Mouse (Mus musculus) kidney, postnatal 0 days (tissue): Measurements from ENCODE around the gene Nkx3-2. TPM values are rescaled to one million over a fixed set of nuclear protein-coding genes. Genes with fewer than 3 reads are reported as not detected.
A peak's percentile ranks its signal among the peaks of the same experiment; 100 is the strongest.

Source experiments
- ATAC-seq: fragments of 200-750 bp; cut with Nextera tagmentation; replicated peaks from 2 replicates; pipeline ENCODE4 v1.8.0; 2017; ENCODE audit warnings: low read depth, moderate number of reproducible peaks, moderate TSS enrichment, moderate library complexity; ENCODE audit not compliant: low FRiP score
- DNase-seq: peaks from one replicate; pipeline ENCODE4 v3.0.0-alpha.2; 2016; ENCODE audit warnings: low spot score
- H3K27ac ChIP-seq: fragments of 300-500 bp; sonication (generic); 2 replicates; pipeline ENCODE4 v1.5.1; 2014; ENCODE audit warnings: mild to moderate bottlenecking
- H3K27me3 ChIP-seq: fragments of 300-500 bp; sonication (generic); 2 replicates; pipeline ENCODE4 v1.6.1; 2014; ENCODE audit warnings: low read length, mixed read lengths; ENCODE audit not compliant: insufficient read depth
- H3K36me3 ChIP-seq: fragments of 300-500 bp; sonication (generic); 2 replicates; pipeline ENCODE4 v1.6.1; 2014; ENCODE audit warnings: low read length, mixed read lengths; ENCODE audit not compliant: insufficient read depth
- H3K4me1 ChIP-seq: fragments of 300-500 bp; sonication (generic); replicated peaks from 2 replicates; pipeline ENCODE4 v1.6.1; 2014; ENCODE audit warnings: antibody characterized with exemption, low read length, mixed read lengths; ENCODE audit not compliant: insufficient read depth
- H3K4me2 ChIP-seq: fragments of 300-500 bp; sonication (generic); 2 replicates; pipeline ENCODE4 v1.6.1; 2014; ENCODE audit warnings: mild to moderate bottlenecking, low read length, moderate library complexity, mixed read lengths
- H3K4me3 ChIP-seq: fragments of 300-500 bp; sonication (generic); replicated peaks from 2 replicates; pipeline ENCODE4 v1.5.1; 2014; ENCODE audit warnings: low read depth, low read length
- H3K9ac ChIP-seq: fragments of 300-500 bp; sonication (generic); 2 replicates; pipeline ENCODE4 v1.6.1; 2014; ENCODE audit warnings: low read depth, low read length
- H3K9me3 ChIP-seq: fragments of 300-500 bp; sonication (generic); replicated peaks from 2 replicates; pipeline ENCODE4 v1.6.1; 2016; ENCODE audit warnings: low read length, inconsistent platforms, mixed read lengths
- CTCF ChIP-seq: IDR thresholded peaks from 2 replicates; pipeline ENCODE4 v1.5.1; 2016; ENCODE audit warnings: antibody characterized with exemption, low read depth, mild to moderate bottlenecking, moderate library complexity
- WGBS: fragments of 180-500 bp; shearing (Covaris S2); extraction: QIAGEN DNeasy Blood & Tissue Kit; methylation state at CpG from one replicate; pipeline ENCODE4 v1.1.7; 2014; 5-methylcytosine and 5-hydroxymethylcytosine counted together
- polyA plus RNA-seq: library from polyadenylated mRNA; unstranded; fragments of >200 nt; fragmentation: Nextera tagmentation; extraction: Ambion mirVana; gene quantifications from 2 replicates; pipeline ENCODE4 v1.2.1, GENCODE M21; 2015

The Nkx3-2 gene
- polyA plus RNA-seq, 1 experiment from 2014 or later, result not detected

GRCm38 (mm10) chr5:41775728-41776127, 11.4 kb upstream of the Nkx3-2 start:
- Histone ChIP-seq H3K9ac (no peak overlapping the region), H3K4me2 (no peak overlapping the region), H3K27me3 (no peaks in the 10 kb centered on the region), H3K4me3 (no peak overlapping the region), H3K27ac (no peak overlapping the region), H3K36me3 (no peaks in the 10 kb centered on the region), H3K9me3 (no peaks in the 10 kb centered on the region), H3K4me1 (0 out of 2 replicates have a peak, but pooled peaks cover 5% of the 10 kb centered on the region)
- DNase-seq (no peak), ATAC-seq (no peak)
- no peak for TF ChIP-seq CTCF
- 16% methylated on average over 6 of the region's 6 CpGs for WGBS

DNA sequence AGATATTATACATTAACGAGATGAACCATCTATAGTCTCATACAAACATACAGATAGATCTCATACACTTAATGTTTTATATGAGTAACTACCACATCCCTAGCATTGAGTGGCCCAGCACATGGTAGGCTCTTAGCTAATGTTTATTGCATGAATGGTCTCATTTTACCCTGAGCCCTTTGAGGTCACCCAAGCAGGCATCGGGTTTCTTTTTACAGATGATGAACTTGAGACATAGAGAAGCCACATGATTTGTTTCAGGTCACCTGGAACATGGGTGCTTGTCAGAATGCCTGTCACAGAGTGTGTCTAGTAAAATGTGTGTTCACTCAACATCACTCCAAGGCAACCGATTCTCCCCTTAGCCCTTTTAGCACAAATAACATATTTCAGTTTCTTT, 11.0 kb upstream of the Nkx3-2 start:
- no peaks in the 10 kb centered on the region for H3K36me3 ChIP-seq
- H3K27me3 ChIP-seq, result no peaks in the 10 kb centered on the region
- DNase-seq (no peak), ATAC-seq (0 out of 2 replicates have a peak, but pooled peaks have one; percentile 61)
- TF ChIP-seq CTCF, result no peak
- H3K4me3 ChIP-seq, result no peak overlapping the region
- no peaks in the 10 kb centered on the region for H3K9me3 ChIP-seq
- H3K4me2 ChIP-seq, result no peak overlapping the region
- no peak overlapping the region for H3K9ac ChIP-seq
- WGBS, result 31% methylated on average over 3 of the region's 3 CpGs
- 0 out of 2 replicates have a peak, but pooled peaks cover 5% of the 10 kb centered on the region for H3K4me1 ChIP-seq
- H3K27ac ChIP-seq, result no peak overlapping the region

DNA sequence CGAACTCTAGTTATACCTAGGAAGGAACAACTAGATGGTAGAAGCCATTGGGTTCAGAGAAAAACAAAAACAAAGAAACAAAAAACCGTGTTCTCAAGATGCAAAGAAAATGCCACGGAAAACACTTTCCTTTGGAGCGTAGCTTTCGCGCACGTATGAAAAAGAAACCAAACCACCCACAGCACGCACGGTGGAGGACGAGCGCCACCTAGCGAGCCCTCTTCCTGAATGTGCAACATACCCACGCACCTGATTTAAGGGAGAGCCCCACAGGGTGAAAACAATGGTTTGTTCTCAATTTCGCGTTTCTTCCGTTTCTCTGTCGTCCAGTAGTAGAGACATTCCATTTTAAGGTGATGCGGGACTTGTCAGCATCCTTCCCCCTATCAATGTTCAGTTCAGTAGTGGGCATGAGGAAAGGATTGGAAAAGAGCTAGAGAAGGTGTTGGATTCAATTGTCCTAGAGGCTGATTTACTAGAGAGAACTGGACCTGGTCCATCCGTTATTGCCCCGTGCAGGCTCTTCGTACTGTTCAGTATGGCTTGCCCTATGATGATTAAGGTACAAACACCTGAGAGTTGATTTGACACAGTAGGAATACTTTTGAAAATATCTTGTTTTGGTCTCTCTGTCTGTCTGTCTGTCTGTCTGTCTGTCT, 4.2 kb upstream of the Nkx3-2 start:
- peak; percentile 56; the same call in 1 of the 2 replicates for ATAC-seq
- peak; percentile 98 for TF ChIP-seq CTCF

DNA sequence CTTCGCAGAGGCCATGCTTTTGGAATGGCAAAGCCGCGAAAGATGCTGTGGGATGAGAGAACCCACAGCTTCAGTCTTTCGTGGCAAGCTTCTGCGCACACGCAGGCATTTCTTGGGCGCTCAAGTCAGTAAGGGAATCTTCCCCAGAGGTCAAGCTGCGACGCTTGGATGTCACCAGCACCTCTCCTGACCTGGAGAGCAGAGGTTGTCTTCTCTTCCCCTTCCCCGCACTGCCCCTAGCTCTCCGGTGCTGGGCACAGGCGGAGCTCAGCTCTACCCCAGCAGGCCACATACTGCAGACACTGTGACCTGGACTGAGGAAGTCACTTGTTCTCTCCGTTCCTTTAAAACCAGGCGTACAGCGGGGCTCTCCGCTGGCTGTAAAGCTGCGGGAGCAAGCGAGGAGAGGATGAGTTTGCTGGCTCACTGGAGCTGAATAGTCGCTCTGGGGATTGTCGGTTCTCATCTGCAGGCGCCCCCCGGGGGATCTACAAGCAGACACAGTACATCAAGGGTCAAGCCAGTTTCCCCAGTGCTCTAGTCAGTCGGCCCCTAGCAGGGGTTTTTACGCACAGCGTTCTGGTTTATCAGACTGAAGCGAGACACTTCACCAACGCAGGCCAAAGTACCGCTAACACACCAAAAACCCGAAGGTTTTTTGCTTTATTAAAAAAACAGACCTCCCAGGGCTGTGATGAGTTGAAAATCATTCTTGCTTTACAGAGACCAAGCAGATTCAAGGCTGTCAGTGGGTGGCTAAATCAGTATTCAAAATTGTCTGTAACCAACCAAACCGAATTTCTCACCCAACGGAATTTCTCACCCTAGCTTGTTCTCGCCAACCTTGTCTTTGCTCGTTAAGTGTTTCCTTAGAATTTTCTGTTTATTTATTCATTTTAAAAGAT, 3.2 kb upstream of the Nkx3-2 start:
- Histone ChIP-seq H3K4me3 (peak overlapping the region; percentile 33), H3K4me2 (peak overlapping the region; percentile 49), H3K9me3 (no peaks in the 10 kb centered on the region), H3K9ac (no peak overlapping the region), H3K27ac (no peak overlapping the region), H3K27me3 (peaks cover 47% of the 10 kb centered on the region), H3K36me3 (no peaks in the 10 kb centered on the region), H3K4me1 (peaks cover 15% of the 10 kb centered on the region; the same call in 1 of the 2 replicates)
- no peak for DNase-seq
- no peak for TF ChIP-seq CTCF
- ATAC-seq, result no peak
- WGBS, result 10% methylated on average over 33 of the region's 33 CpGs

More for the DNA sequence above, 4.2 kb upstream of the Nkx3-2 start:
- Histone ChIP-seq H3K9ac (no peak overlapping the region), H3K4me2 (peak overlapping the region; percentile 49), H3K4me3 (peak overlapping the region; percentile 33), H3K27me3 (peaks cover 37% of the 10 kb centered on the region), H3K36me3 (no peaks in the 10 kb centered on the region), H3K4me1 (peaks cover 12% of the 10 kb centered on the region; the same call in 1 of the 2 replicates), H3K9me3 (no peaks in the 10 kb centered on the region), H3K27ac (no peak overlapping the region)
- 3% methylated on average over 21 of the region's 21 CpGs for WGBS
- DNase-seq, result peak; percentile 86

- H3K4me2 ChIP-seq, result no peak overlapping the region
These were observed 2.2 kb upstream of the Nkx3-2 start for GRCm38 (mm10) chr5:41766406-41767010.

More at GRCm38 (mm10) chr5:41766406-41767010, 2.2 kb upstream of the Nkx3-2 start:
- WGBS, result 4% methylated on average over 27 of the region's 27 CpGs
- no peak for DNase-seq
- no peak for ATAC-seq
- no peak overlapping the region for H3K4me3 ChIP-seq
- no peak overlapping the region for H3K27ac ChIP-seq
- H3K9me3 ChIP-seq, result no peaks in the 10 kb centered on the region
- TF ChIP-seq CTCF, result no peak
- H3K27me3 ChIP-seq, result peaks cover 57% of the 10 kb centered on the region
- H3K4me1 ChIP-seq, result peaks cover 15% of the 10 kb centered on the region; the same call in 1 of the 2 replicates
- H3K36me3 ChIP-seq, result no peaks in the 10 kb centered on the region
- H3K9ac ChIP-seq, result no peak overlapping the region
